Mouse (Mus musculus): ENCODE measurements around the gene Prmt3. TPM values are rescaled to one million over a fixed set of nuclear protein-coding genes. Genes with fewer than 3 reads are reported as not detected.
A peak's percentile ranks its signal among the peaks of the same experiment; 100 is the strongest.

The Prmt3 gene
- total RNA-seq, 2 experiments from 2014 or later: 14.4 to 15.4 TPM

GRCm38 (mm10) chr7:49847939-49848338, 69.8 kb downstream of the Prmt3 start:
- intact Hi-C loops (cut with DNase I): no loop called here
- no peak for DNase-seq

DNA sequence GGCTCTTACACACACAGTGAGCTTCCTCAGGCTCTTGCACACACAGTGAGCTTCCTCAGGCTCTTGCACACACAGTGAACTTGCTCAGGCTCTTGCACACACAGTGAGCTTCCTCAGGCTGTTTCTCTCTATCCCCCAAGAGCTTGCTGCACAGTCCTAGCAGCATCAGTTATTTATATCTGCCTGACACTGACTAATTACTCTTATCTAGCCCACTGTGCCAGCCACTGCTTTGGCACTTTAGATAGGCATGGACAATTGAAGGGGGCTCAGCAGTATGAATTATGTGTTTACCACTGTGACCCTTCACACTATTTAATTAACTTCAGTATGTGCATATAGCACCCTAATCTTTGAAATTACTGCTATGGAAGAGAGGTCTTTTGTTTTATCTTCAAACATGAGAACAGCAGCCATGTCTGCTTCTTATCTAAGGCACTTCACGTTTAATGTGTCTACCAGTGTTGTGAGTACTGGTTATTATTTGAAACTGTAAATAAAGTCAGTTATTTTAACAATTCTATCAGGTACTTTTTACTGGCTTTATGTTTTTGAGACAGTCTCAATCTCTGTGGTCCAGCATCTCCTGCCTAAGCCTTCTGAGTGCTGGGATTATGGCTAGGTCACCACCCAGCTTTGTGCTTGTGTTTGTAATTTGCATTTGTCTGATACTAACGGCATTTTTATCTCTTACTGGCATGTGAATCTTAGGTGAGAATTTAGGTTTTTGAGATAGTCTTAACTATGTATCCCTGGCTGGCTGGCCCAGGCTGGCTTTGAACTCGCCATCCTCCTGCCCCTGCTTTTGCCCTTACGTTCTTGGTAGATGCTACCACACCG, 75.4 kb downstream of the Prmt3 start:
- DNase-seq: no peak
- intact Hi-C loops (cut with DNase I): no loop called here

GRCm38 (mm10) chr7:49857347-49857746, 79.2 kb downstream of the Prmt3 start:
- intact Hi-C loops (cut with DNase I): no loop called here
- no peak for DNase-seq

DNA sequence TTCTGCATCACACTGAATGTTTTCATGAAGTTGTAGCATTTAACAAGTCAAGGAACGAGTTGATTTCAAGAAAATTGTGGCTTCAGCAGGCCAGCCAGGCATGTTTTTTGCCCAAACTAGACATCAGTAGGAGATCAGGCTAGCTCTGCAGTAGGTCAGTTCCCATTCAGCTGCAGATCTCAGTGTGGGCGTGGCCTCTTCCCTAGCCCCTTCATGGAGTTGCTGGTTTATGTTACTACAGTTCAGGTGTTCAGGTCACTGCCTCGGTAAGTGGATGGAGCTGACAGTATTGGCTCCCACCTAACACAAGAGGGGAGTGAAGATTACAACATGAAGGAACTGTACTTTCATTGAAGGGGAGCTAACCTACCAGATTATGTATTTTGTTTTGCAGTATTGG, 80.1 kb downstream of the Prmt3 start:
- no peak for DNase-seq
- intact Hi-C loops (cut with DNase I): no loop called here

DNA sequence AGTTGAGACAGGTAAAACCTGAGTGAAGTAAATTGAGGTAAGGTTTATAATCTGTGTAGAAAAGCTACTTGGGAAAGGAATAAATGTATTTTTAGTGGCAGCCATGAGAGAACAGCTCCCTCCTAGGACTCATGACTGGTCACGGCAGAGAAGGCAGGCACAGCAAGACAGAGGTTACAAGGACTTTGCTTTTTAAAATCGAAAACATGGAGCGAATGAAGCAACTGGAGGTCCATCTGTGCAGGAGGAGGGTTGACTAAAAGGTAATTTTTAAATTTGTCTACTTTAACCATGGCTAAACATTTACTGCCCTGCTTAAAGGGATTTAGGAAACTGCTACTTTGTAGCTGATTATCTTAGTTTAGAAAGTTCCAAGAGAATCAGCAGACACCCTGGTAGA, 81.7 kb downstream of the Prmt3 start:
- DNase-seq: no peak
- intact Hi-C loops (cut with DNase I): no loop called here

- intact Hi-C loops (cut with DNase I): no loop called here
- DNase-seq: no peak
These were observed 83.0 kb downstream of the Prmt3 start for GRCm38 (mm10) chr7:49861196-49861595.

DNA sequence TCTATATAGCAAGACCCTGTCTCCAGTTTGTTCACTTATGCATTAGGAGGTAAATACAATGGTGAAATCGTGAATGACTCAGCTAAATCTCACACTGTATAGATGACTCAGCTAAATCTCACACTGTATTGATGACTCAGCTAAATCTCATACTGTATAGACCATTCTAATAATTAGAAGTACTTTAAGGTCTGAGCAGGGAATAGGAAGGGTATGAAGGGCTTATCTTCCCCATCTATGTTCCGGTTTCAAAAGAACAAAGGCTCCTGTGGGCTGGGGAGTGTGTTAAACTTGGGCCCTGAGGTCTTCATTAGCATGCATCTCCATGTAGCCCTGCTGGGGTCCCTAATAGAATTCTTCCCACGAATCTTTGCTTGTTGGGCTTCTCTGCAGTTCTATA, 85.6 kb downstream of the Prmt3 start:
- DNase-seq: no peak
- intact Hi-C loops (cut with DNase I): no loop called here

DNA sequence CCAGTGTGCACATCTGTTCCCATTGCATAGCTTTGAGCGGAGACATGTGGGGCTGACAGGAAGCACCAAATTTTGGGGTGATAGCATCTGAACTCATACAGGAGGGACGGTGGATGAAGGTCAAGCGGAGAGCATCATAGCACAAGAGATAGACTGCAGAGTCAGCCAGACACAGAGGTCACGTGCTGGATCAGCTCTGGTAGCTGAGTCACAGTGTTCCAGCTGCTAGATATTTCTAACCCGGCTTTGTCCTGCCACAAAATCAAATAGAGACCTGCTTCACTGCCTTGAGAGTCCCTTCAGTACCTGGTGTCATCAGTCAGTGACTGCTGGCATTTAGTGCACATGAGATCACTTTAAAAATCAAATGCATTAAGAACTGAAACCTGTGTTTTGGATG, 91.5 kb downstream of the Prmt3 start:
- intact Hi-C loops (cut with DNase I): no loop called here
- peak in 1 of 2 experiments; percentile 0 for DNase-seq

DNA sequence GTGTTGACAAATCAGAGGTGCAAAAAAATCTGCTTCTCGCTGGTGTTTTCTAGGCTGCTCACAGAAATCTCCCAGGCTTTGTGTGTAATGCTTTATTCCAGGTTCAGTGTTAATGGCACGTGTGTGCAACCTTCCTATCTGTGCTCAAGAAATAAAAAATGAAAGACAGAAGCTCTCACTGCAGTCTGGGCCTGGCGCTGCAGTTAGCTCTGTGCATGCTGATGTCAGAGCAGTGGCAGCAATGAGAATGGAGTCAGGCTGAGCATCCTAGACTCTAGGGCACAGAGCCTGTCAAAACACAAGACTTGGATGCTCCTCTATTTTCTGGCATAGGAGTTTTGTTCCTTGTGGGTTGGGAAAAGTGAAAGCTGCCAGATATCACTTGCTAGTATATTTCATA, 92.1 kb downstream of the Prmt3 start:
- DNase-seq: peak in 1 of 2 experiments; percentile 1
- intact Hi-C loops (cut with DNase I): no loop called here

DNA sequence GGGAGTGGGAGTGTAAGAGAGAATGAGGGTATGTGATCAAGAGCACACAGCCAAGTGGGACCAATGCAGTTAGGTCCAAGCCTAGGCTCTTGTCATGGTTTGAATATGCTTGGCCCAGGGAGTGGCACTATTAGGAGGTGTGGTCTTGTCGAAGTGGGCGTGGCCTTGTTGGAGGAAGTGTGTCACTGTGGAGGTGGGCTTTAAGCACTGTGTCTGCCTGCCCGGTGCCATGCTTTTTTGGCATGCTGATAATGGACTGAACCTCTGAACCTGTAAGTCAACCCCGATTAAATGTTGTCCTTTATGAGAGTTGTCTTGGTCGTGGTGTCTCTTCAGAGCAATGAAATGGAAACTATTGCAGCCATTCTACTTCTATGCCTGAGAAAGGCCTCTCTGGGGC, 99.2 kb downstream of the Prmt3 start:
- intact Hi-C loops (cut with DNase I): no loop called here
- no peak for DNase-seq

GRCm38 (mm10) chr7:49879051-49879450, 100.9 kb downstream of the Prmt3 start:
- intact Hi-C loops (cut with DNase I): no loop called here
- no peak for DNase-seq

GRCm38 (mm10) chr7:49879998-49880707, 102.0 kb downstream of the Prmt3 start:
- DNase-seq: no peak
- intact Hi-C loops (cut with DNase I): no loop called here

DNA sequence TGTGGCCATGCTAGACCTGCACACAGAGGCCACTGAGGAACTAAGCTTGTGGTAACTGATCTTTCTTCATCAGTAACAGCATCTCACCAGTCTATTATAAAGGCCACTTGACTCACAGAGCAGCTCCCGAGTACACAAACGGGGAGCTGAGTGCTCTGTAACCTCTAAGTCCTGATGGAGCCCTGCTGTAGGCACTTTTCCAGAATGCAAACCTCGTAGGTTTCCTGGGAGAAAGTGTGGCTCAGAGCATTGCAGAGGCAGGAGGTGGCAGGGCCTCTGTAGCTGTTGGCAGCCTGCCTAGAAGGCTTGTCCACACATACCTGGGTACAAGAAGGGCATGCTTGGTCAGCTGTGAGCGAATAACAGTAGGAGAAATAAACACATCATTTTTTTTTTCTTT, 104.1 kb downstream of the Prmt3 start:
- intact Hi-C loops (cut with DNase I): no loop called here
- DNase-seq: peak in 1 of 2 experiments; percentile 4

- intact Hi-C loops (cut with DNase I): no loop called here
- no peak for DNase-seq
These were observed 104.7 kb downstream of the Prmt3 start for GRCm38 (mm10) chr7:49882694-49883389.

DNA sequence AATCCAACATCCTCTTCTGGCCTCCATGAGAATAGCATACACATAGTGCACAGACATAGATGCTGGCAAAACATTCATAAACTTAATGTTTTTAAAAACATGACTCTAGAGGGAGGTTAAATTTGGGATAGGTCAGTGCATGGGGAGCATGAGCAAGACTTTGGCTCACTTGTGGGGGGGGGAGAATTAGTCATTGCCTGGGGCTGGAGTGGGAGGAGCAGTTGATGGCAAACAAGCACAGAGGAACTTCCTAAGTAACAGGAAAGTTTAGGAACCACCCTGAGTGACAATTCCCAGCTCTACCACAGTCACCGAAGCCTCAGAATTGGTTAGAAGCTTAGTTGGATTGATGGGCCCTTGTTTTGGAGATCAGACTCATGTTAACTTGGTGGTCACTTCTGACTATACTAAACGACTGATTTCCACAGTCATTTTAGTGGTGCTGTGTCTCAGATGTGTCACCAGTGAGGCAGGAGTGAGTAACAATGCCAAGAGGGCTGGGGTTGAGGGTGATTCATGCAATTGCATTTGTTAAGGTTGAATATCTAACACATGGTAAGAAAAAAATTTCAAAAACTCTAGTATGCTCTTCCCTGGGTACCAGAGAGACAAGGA, 109.7 kb downstream of the Prmt3 start:
- intact Hi-C loops (cut with DNase I): no loop called here
- no peak for DNase-seq

DNA sequence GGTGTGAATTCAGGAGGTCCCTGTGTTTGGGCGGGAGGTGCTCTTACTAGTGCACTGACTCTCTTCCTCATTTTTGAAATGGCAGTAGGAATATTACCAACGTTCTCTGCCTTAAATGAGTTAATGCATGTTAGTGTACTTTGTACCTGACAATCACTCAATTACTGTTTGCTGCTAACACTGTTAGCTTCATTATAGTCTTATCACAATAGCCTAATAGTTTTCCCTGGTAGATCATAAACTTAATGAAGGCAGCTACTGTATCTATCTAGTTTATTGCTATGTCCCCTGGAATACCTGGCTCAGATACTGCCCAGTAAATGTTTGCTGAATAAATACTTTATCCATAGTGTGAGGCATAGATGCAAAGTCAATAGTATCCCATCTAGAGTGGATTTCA, 116.6 kb downstream of the Prmt3 start:
- DNase-seq: no peak
- intact Hi-C loops (cut with DNase I): no loop called here

- no peak for DNase-seq
- intact Hi-C loops (cut with DNase I): no loop called here
These were observed 117.2 kb downstream of the Prmt3 start for GRCm38 (mm10) chr7:49895296-49895695.

- intact Hi-C loops (cut with DNase I): no loop called here
These were observed 123.9 kb downstream of the Prmt3 start for GRCm38 (mm10) chr7:49902003-49902552.

DNA sequence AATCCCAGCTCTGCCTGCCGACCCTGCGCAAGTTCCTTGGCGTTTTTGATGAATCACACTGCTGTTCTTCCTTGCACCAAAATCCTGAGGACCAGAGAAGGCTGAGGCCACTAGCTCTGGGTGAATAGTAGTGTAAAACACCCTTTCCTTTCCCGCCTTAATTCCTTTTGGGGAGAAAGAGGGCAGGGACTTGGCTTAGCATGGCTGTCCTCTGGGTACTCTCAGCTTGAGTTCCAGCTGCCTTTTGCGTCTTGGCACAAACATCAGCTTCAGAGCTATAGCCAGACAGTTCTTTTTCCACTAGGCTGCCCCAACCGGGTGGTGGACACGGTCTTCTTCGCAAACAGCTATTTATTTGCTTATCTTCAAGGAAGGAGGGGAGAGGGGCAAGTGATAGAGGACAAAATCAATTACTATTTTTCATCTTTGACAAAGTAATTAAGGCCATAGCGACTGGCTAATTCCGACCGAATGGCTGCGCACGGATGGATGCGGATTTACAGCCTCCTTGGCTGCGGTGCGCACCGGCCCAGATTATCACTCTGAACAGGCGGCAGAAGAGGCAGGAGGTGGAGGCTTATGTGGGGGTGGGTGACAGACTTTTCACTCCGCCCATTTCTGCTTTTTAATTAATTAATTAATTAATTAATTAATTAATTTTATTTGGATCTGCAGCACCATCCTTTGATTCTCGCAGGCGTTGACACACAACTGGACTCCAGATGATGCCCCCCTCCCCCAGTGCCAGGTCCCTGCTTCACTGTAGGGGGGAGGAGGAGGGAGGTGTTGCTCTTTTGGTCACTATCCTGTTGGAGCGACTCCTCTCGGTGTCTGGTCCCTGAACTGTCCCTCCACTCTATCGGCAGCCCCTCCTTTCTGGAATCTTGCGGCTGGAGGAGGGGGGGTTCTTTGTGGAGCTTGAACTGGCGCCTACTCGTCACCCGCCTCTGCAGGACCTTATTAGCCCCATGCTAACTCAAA, 129.3 kb downstream of the Prmt3 start:
- intact Hi-C loops (cut with DNase I): no loop called here
- DNase-seq: no peak

More at GRCm38 (mm10) chr7:49902003-49902552, 123.9 kb downstream of the Prmt3 start:
- DNase-seq: no peak
